Mouse (Mus musculus): ENCODE measurements around the gene Hdgfl3. TPM values are rescaled to one million over a fixed set of nuclear protein-coding genes. Genes with fewer than 3 reads are reported as not detected.
A peak's percentile ranks its signal among the peaks of the same experiment; 100 is the strongest.

Hdgfl3 gene
- polyA plus RNA-seq, 1 experiment from 2014 or later = 45.7 TPM

- ATAC-seq (replicated peaks; ENCODE audit: low FRiP score) = no peak
- Histone ChIP-seq H3K9ac (ENCODE audit: low read length) (no peak overlapping the region), H3K4me1 (replicated peaks; ENCODE audit: control insufficient read depth, insufficient read depth, low read length) (peaks cover 4% of the 10 kb centered on the region; the same call in 1 of the 2 replicates), H3K9me3 (ENCODE audit: control insufficient read depth, low read length) (no peaks in the 10 kb centered on the region), H3K4me3 (ENCODE audit: low read depth, low read length) (no peak overlapping the region), H3K27me3 (ENCODE audit: control insufficient read depth, insufficient read depth, low read length) (no peaks in the 10 kb centered on the region), H3K27ac (ENCODE audit: low read depth, low read length) (no peak overlapping the region), H3K36me3 (ENCODE audit: control insufficient read depth, insufficient read depth, low read length) (no peaks in the 10 kb centered on the region), H3K4me2 (ENCODE audit: low read depth, low read length, severe bottlenecking) (no peak overlapping the region)
- no peak for DNase-seq (ENCODE audit: low spot score)
- WGBS = 84% methylated on average over 6 of the region's 6 CpGs
Measured at GRCm38 (mm10) chr7:81864552-81864951, 69.7 kb downstream of the Hdgfl3 start.

- Histone ChIP-seq H3K27me3 (ENCODE audit: control insufficient read depth, insufficient read depth, low read length) (no peaks in the 10 kb centered on the region; the same call in 1 of the 2 replicates), H3K4me2 (ENCODE audit: low read depth, low read length, severe bottlenecking) (no peak overlapping the region), H3K9ac (ENCODE audit: low read length) (no peak overlapping the region), H3K9me3 (ENCODE audit: control insufficient read depth, low read length) (no peaks in the 10 kb centered on the region), H3K27ac (ENCODE audit: low read depth, low read length) (no peak overlapping the region), H3K4me1 (replicated peaks; ENCODE audit: control insufficient read depth, insufficient read depth, low read length) (peaks cover 5% of the 10 kb centered on the region; the same call in 1 of the 2 replicates), H3K4me3 (ENCODE audit: low read depth, low read length) (no peak overlapping the region), H3K36me3 (ENCODE audit: control insufficient read depth, insufficient read depth, low read length) (no peaks in the 10 kb centered on the region)
- WGBS = 71% methylated on average over 24 of the region's 24 CpGs
- ATAC-seq (replicated peaks; ENCODE audit: low FRiP score) (no peak), DNase-seq (ENCODE audit: low spot score) (peak; percentile 48)
Measured at GRCm38 (mm10) chr7:81862587-81863583, 71.4 kb downstream of the Hdgfl3 start.

DNA sequence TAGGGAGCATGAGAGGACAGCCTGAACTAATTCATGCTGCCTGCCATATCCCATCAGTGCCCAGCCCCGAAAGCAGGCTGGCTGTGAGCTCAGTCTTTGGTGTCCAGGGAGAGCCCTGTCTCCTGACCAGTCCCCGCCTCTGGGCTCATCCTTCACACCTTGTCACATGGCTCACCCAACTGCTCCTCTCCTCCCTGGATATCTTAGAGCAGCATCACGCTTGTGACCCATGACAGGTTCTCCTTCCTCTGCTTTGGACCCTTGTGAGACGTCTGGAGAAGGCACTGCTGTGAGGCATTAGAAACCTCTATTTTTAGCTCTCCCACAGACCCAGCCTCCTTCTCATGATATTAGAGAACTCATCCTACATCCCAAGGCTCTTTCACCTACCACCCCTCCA is 72.4 kb downstream of the Hdgfl3 start:
- no peak overlapping the region for H3K27ac ChIP-seq (ENCODE audit: low read depth, low read length)
- H3K27me3 ChIP-seq (ENCODE audit: control insufficient read depth, insufficient read depth, low read length) = peaks cover 2% of the 10 kb centered on the region; the same call in 1 of the 2 replicates

DNA sequence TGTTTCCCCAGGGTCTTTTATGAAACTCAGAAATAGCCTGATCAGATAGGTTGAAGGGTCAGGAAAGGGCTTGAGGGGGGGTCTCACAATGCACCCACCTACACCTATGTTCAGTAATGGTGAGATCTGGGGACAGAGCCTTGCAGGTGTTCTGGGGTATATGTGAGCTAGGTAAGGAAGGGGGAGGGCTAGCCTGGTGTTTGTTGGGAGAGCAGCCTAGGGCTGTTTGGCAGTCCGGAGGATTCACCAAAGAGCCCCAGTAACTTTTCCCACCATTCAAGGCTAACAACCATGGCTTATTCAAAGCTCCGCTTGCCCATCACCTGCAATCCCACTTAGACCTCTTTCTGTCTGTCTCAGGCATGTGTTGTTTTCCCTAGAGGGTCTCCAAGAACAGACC is 72.8 kb downstream of the Hdgfl3 start:
- no peak for ATAC-seq (replicated peaks; ENCODE audit: low FRiP score)
- no peak overlapping the region for H3K4me2 ChIP-seq (ENCODE audit: low read depth, low read length, severe bottlenecking)
- no peak overlapping the region for H3K4me3 ChIP-seq (ENCODE audit: low read depth, low read length)
- H3K9ac ChIP-seq (ENCODE audit: low read length) = no peak overlapping the region
- no peaks in the 10 kb centered on the region for H3K36me3 ChIP-seq (ENCODE audit: control insufficient read depth, insufficient read depth, low read length)
- peaks cover 5% of the 10 kb centered on the region; the same call in 1 of the 2 replicates for H3K4me1 ChIP-seq (replicated peaks; ENCODE audit: control insufficient read depth, insufficient read depth, low read length)
- DNase-seq (ENCODE audit: low spot score) = peak; percentile 43
- H3K9me3 ChIP-seq (ENCODE audit: control insufficient read depth, low read length) = no peaks in the 10 kb centered on the region
- H3K27ac ChIP-seq (ENCODE audit: low read depth, low read length) = no peak overlapping the region
- 91% methylated on average over 2 of the region's 2 CpGs for WGBS
- H3K27me3 ChIP-seq (ENCODE audit: control insufficient read depth, insufficient read depth, low read length) = peaks cover 2% of the 10 kb centered on the region; the same call in 1 of the 2 replicates

More for the DNA sequence above, 72.4 kb downstream of the Hdgfl3 start:
- H3K4me1 ChIP-seq (replicated peaks; ENCODE audit: control insufficient read depth, insufficient read depth, low read length) = peaks cover 5% of the 10 kb centered on the region; the same call in 1 of the 2 replicates
- peak; percentile 17 for DNase-seq (ENCODE audit: low spot score)
- no peaks in the 10 kb centered on the region for H3K9me3 ChIP-seq (ENCODE audit: control insufficient read depth, low read length)
- no peaks in the 10 kb centered on the region for H3K36me3 ChIP-seq (ENCODE audit: control insufficient read depth, insufficient read depth, low read length)
- H3K4me3 ChIP-seq (ENCODE audit: low read depth, low read length) = no peak overlapping the region
- no peak overlapping the region for H3K4me2 ChIP-seq (ENCODE audit: low read depth, low read length, severe bottlenecking)
- no peak overlapping the region for H3K9ac ChIP-seq (ENCODE audit: low read length)
- 75% methylated on average over 4 of the region's 4 CpGs for WGBS
- no peak for ATAC-seq (replicated peaks; ENCODE audit: low FRiP score)

DNA sequence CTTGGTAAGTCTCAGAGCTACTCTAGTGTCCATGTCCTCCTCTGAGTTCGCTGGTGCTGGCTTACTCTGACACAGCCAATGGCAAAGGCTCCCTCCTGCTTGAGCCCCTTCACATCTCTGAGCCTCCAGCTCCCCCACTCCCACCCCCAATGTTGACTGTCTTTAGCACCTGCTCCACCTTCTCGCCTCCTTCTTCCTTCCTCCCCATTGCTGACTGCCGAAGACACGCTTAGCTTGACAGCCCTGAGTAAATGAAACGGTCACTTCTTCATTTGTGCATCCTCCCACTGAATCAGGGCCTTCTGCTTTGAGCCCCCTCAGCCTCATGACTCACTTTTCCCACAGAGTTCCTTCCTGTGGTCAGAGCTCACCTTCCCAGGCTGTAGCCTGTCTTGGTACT is 73.3 kb downstream of the Hdgfl3 start:
- Histone ChIP-seq H3K4me3 (ENCODE audit: low read depth, low read length) (no peak overlapping the region), H3K27me3 (ENCODE audit: control insufficient read depth, insufficient read depth, low read length) (peaks cover 2% of the 10 kb centered on the region; the same call in 1 of the 2 replicates), H3K4me1 (replicated peaks; ENCODE audit: control insufficient read depth, insufficient read depth, low read length) (peaks cover 5% of the 10 kb centered on the region; the same call in 1 of the 2 replicates), H3K9ac (ENCODE audit: low read length) (no peak overlapping the region), H3K9me3 (ENCODE audit: control insufficient read depth, low read length) (no peaks in the 10 kb centered on the region), H3K27ac (ENCODE audit: low read depth, low read length) (no peak overlapping the region), H3K36me3 (ENCODE audit: control insufficient read depth, insufficient read depth, low read length) (no peaks in the 10 kb centered on the region), H3K4me2 (ENCODE audit: low read depth, low read length, severe bottlenecking) (no peak overlapping the region)
- DNase-seq (ENCODE audit: low spot score) (no peak), ATAC-seq (replicated peaks; ENCODE audit: low FRiP score) (no peak)
- WGBS = 81% methylated on average over 5 of the region's 5 CpGs

- no peak for ATAC-seq (replicated peaks; ENCODE audit: low FRiP score)
- H3K36me3 ChIP-seq (ENCODE audit: control insufficient read depth, insufficient read depth, low read length) = no peaks in the 10 kb centered on the region
- H3K27me3 ChIP-seq (ENCODE audit: control insufficient read depth, insufficient read depth, low read length) = peaks cover 2% of the 10 kb centered on the region; the same call in 1 of the 2 replicates
- 56% methylated on average over 11 of the region's 11 CpGs for WGBS
- H3K4me1 ChIP-seq (replicated peaks; ENCODE audit: control insufficient read depth, insufficient read depth, low read length) = peaks cover 5% of the 10 kb centered on the region; the same call in 1 of the 2 replicates
- H3K4me3 ChIP-seq (ENCODE audit: low read depth, low read length) = peak overlapping the region; percentile 57; the same call in 1 of the 2 replicates
- DNase-seq (ENCODE audit: low spot score) = peak; percentile 46
- no peaks in the 10 kb centered on the region for H3K9me3 ChIP-seq (ENCODE audit: control insufficient read depth, low read length)
- peak overlapping the region; percentile 94; the same call in 1 of the 2 replicates for H3K4me2 ChIP-seq (ENCODE audit: low read depth, low read length, severe bottlenecking)
- H3K9ac ChIP-seq (ENCODE audit: low read length) = no peak overlapping the region; the same call in 1 of the 2 replicates
- no peak overlapping the region for H3K27ac ChIP-seq (ENCODE audit: low read depth, low read length)
Measured at GRCm38 (mm10) chr7:81860071-81860470, 74.2 kb downstream of the Hdgfl3 start.

DNA sequence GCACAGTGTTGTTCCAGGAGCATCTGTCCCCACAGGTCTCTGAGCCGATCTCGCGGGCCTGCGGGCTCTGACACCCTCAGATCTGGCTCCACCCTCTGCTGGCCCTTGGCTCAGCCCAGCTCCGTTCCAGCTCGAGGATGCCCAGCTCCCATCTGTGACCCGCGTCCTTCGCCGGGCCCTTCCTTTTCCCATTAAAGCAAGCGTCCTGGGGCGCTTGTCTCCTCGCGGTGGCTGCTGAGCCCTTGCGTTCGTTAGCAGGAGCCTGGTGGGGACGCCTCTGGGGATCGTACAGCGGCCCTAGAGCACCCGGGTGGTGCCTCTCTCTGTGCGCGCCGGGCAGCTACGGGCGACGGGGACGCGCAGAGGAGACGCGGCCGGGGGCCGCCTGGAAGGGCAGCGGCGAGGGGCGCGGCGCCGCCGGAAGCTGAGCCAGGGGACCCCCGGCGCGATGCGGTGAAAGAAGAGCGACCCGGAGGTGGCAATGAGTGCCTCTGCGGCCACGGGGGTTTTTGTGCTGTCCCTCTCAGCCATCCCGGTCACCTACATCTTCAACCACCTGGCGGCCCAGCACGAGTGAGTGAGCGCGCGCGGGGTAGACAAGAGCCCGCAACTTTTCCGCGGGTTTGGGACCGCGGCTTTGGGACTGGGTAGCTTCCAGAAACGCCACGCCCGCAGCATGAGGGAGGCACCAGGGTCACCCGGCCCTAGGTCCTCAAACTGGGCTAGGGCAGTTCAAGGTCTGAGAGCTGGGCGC is 75.1 kb downstream of the Hdgfl3 start, which contains the start of gene Tm6sf1:
Gene Tm6sf1, plus strand, starts transcription at position 34 of the 754 bp plus-strand sequence.
- peak within 1 kb of the TSS; percentile 57 for H3K4me3 ChIP-seq (ENCODE audit: low read depth, low read length)
- H3K27me3 ChIP-seq (ENCODE audit: control insufficient read depth, insufficient read depth, low read length) = peaks cover 2% of the 10 kb centered on the region; the same call in 1 of the 2 replicates
- DNase-seq (ENCODE audit: low spot score) = peak; percentile 77
- under 1% methylated on average over 64 of the region's 64 CpGs for WGBS
- H3K9me3 ChIP-seq (ENCODE audit: control insufficient read depth, low read length) = no peaks in the 10 kb centered on the region
- H3K4me2 ChIP-seq (ENCODE audit: low read depth, low read length, severe bottlenecking) = peak within 1 kb of the TSS; percentile 94
- H3K4me1 ChIP-seq (replicated peaks; ENCODE audit: control insufficient read depth, insufficient read depth, low read length) = peaks cover 5% of the 10 kb centered on the region; the same call in 1 of the 2 replicates
- no peak within 1 kb of the TSS for H3K27ac ChIP-seq (ENCODE audit: low read depth, low read length)
- H3K36me3 ChIP-seq (ENCODE audit: control insufficient read depth, insufficient read depth, low read length) = no peaks in the 10 kb centered on the region
- ATAC-seq (replicated peaks; ENCODE audit: low FRiP score) = peak; percentile 88
- H3K9ac ChIP-seq (ENCODE audit: low read length) = peak within 1 kb of the TSS; percentile 68

DNA sequence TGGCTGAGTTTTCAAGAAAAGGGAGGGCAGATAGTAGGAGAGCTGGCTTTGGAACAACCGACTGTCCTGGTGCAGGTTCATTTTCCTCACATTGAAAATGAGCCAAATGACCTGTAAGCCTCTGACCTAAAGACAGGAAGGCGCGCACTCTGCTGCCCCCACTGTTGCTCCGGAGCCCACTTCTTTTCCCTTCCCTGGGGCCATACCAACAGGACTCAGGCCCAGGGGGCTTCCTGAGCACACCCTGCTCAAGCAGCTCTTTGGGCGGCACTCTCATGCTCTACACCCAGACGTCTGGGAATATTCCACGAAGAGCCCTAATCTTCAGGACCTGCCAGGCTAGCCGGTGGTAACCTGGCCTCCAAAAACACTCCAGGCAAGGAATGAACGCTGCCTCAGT is 76.0 kb downstream of the Hdgfl3 start:
- Histone ChIP-seq H3K9me3 (ENCODE audit: control insufficient read depth, low read length) (no peaks in the 10 kb centered on the region), H3K9ac (ENCODE audit: low read length) (no peak overlapping the region), H3K4me3 (ENCODE audit: low read depth, low read length) (no peak overlapping the region; the same call in 1 of the 2 replicates), H3K4me1 (replicated peaks; ENCODE audit: control insufficient read depth, insufficient read depth, low read length) (peaks cover 5% of the 10 kb centered on the region; the same call in 1 of the 2 replicates), H3K27me3 (ENCODE audit: control insufficient read depth, insufficient read depth, low read length) (peaks cover 2% of the 10 kb centered on the region; the same call in 1 of the 2 replicates), H3K4me2 (ENCODE audit: low read depth, low read length, severe bottlenecking) (peak overlapping the region; percentile 94), H3K36me3 (ENCODE audit: control insufficient read depth, insufficient read depth, low read length) (no peaks in the 10 kb centered on the region), H3K27ac (ENCODE audit: low read depth, low read length) (no peak overlapping the region)
- 4% methylated on average over 9 of the region's 9 CpGs for WGBS
- DNase-seq (ENCODE audit: low spot score) = peak; percentile 53
- ATAC-seq (replicated peaks; ENCODE audit: low FRiP score) = no peak

All from forebrain, embryonic 11.5 days (tissue).